Mouse (Mus musculus) kidney, postnatal 0 days (tissue): ENCODE data around the gene Was. TPM values are rescaled to one million over a fixed set of nuclear protein-coding genes. Genes with fewer than 3 reads are reported as not detected.

Experiments
- ATAC-seq: fragments of 200-750 bp; cut with Nextera tagmentation; replicated peaks from 2 replicates; pipeline ENCODE4 v1.8.0; 2017; ENCODE audit warnings: low read depth, moderate number of reproducible peaks, moderate TSS enrichment, moderate library complexity; ENCODE audit not compliant: low FRiP score
- DNase-seq: peaks from one replicate; pipeline ENCODE4 v3.0.0-alpha.2; 2016; ENCODE audit warnings: low spot score
- H3K27ac ChIP-seq: fragments of 300-500 bp; sonication (generic); 2 replicates; pipeline ENCODE4 v1.5.1; 2014; ENCODE audit warnings: mild to moderate bottlenecking
- H3K27me3 ChIP-seq: fragments of 300-500 bp; sonication (generic); 2 replicates; pipeline ENCODE4 v1.6.1; 2014; ENCODE audit warnings: low read length, mixed read lengths; ENCODE audit not compliant: insufficient read depth
- H3K36me3 ChIP-seq: fragments of 300-500 bp; sonication (generic); 2 replicates; pipeline ENCODE4 v1.6.1; 2014; ENCODE audit warnings: low read length, mixed read lengths; ENCODE audit not compliant: insufficient read depth
- H3K4me1 ChIP-seq: fragments of 300-500 bp; sonication (generic); replicated peaks from 2 replicates; pipeline ENCODE4 v1.6.1; 2014; ENCODE audit warnings: antibody characterized with exemption, low read length, mixed read lengths; ENCODE audit not compliant: insufficient read depth
- H3K4me2 ChIP-seq: fragments of 300-500 bp; sonication (generic); 2 replicates; pipeline ENCODE4 v1.6.1; 2014; ENCODE audit warnings: mild to moderate bottlenecking, low read length, moderate library complexity, mixed read lengths
- H3K4me3 ChIP-seq: fragments of 300-500 bp; sonication (generic); replicated peaks from 2 replicates; pipeline ENCODE4 v1.5.1; 2014; ENCODE audit warnings: low read depth, low read length
- H3K9ac ChIP-seq: fragments of 300-500 bp; sonication (generic); 2 replicates; pipeline ENCODE4 v1.6.1; 2014; ENCODE audit warnings: low read depth, low read length
- H3K9me3 ChIP-seq: fragments of 300-500 bp; sonication (generic); replicated peaks from 2 replicates; pipeline ENCODE4 v1.6.1; 2016; ENCODE audit warnings: low read length, inconsistent platforms, mixed read lengths
- CTCF ChIP-seq: IDR thresholded peaks from 2 replicates; pipeline ENCODE4 v1.5.1; 2016; ENCODE audit warnings: antibody characterized with exemption, low read depth, mild to moderate bottlenecking, moderate library complexity
- WGBS: fragments of 180-500 bp; shearing (Covaris S2); extraction: QIAGEN DNeasy Blood & Tissue Kit; methylation state at CpG from one replicate; pipeline ENCODE4 v1.1.7; 2014; 5-methylcytosine and 5-hydroxymethylcytosine counted together
- polyA plus RNA-seq: library from polyadenylated mRNA; unstranded; fragments of >200 nt; fragmentation: Nextera tagmentation; extraction: Ambion mirVana; gene quantifications from 2 replicates; pipeline ENCODE4 v1.2.1, GENCODE M21; 2015

Gene Was
- 0.16 and 0.28 TPM in 2 replicates for polyA plus RNA-seq

- 81% methylated on average over 14 of the region's 14 CpGs for WGBS
- no peaks in the 10 kb centered on the region for H3K9me3 ChIP-seq
- no peak for DNase-seq
These were observed at the start of gene Was for GRCm38 (mm10) chrX:8090346-8090953. TSS of gene Was (minus strand) at chrX:8090498.

GRCm38 (mm10) chrX:8139480-8139879 lies 49.2 kb upstream of the Was start:
- 0 out of 2 replicates have a peak, but pooled peaks cover 2% of the 10 kb centered on the region for H3K36me3 ChIP-seq

More at GRCm38 (mm10) chrX:8090346-8090953, at the start of gene Was:
- H3K4me2 ChIP-seq: no peak within 1 kb of the TSS
- TF ChIP-seq CTCF: no peak
- peak within 1 kb of the TSS; percentile 57 for H3K27ac ChIP-seq
- no peaks in the 10 kb centered on the region for H3K36me3 ChIP-seq
- H3K9ac ChIP-seq: no peak within 1 kb of the TSS
- no peak for ATAC-seq
- no peaks in the 10 kb centered on the region for H3K4me1 ChIP-seq
- no peak within 1 kb of the TSS for H3K4me3 ChIP-seq
- no peaks in the 10 kb centered on the region for H3K27me3 ChIP-seq

GRCm38 (mm10) chrX:8135886-8136285 lies 45.6 kb upstream of the Was start:
- no peaks in the 10 kb centered on the region for H3K9me3 ChIP-seq
- H3K4me1 ChIP-seq: no peaks in the 10 kb centered on the region
- TF ChIP-seq CTCF: no peak
- no peak for ATAC-seq
- no peak overlapping the region for H3K27ac ChIP-seq
- no peaks in the 10 kb centered on the region for H3K36me3 ChIP-seq
- H3K4me2 ChIP-seq: no peak overlapping the region
- no peaks in the 10 kb centered on the region for H3K27me3 ChIP-seq
- H3K4me3 ChIP-seq: no peak overlapping the region
- WGBS: 40% methylated on average over 2 of the region's 2 CpGs
- no peak for DNase-seq
- H3K9ac ChIP-seq: no peak overlapping the region

More at GRCm38 (mm10) chrX:8139480-8139879, 49.2 kb upstream of the Was start:
- ATAC-seq (no peak), DNase-seq (no peak)
- no peak overlapping the region for H3K4me3 ChIP-seq
- H3K9me3 ChIP-seq: no peaks in the 10 kb centered on the region
- no peak for TF ChIP-seq CTCF
- H3K9ac ChIP-seq: no peak overlapping the region
- no peak overlapping the region for H3K27ac ChIP-seq
- H3K27me3 ChIP-seq: no peaks in the 10 kb centered on the region
- no peaks in the 10 kb centered on the region for H3K4me1 ChIP-seq
- H3K4me2 ChIP-seq: no peak overlapping the region
- WGBS: 32% methylated on average over 1 of the region's 1 CpGs

- peak within 1 kb of the TSS; percentile 95 for H3K27ac ChIP-seq
- H3K9ac ChIP-seq: peak within 1 kb of the TSS; percentile 49; the same call in 1 of the 2 replicates
- H3K9me3 ChIP-seq: no peaks in the 10 kb centered on the region
- DNase-seq (peak; percentile 91), ATAC-seq (peak; percentile 94)
- H3K4me2 ChIP-seq: peak within 1 kb of the TSS; percentile 60
- 29% methylated on average over 40 of the region's 40 CpGs for WGBS
- H3K36me3 ChIP-seq: 0 out of 2 replicates have a peak, but pooled peaks cover 4% of the 10 kb centered on the region
- 0 out of 2 replicates have a peak, but pooled peaks have one; percentile 23 for TF ChIP-seq CTCF
- H3K4me3 ChIP-seq: peak within 1 kb of the TSS; percentile 45
- no peaks in the 10 kb centered on the region for H3K4me1 ChIP-seq
- no peaks in the 10 kb centered on the region for H3K27me3 ChIP-seq
These were observed 42.0 kb upstream of the Was start, which contains the start of gene Wdr13 for GRCm38 (mm10) chrX:8132017-8132976. TSS of gene Wdr13 (minus strand) at chrX:8132892.

- H3K9ac ChIP-seq: no peak overlapping the region
- peak overlapping the region; percentile 45 for H3K4me3 ChIP-seq
- ATAC-seq: no peak
- no peak for DNase-seq
- no peak for TF ChIP-seq CTCF
- H3K27me3 ChIP-seq: no peaks in the 10 kb centered on the region
- H3K9me3 ChIP-seq: no peaks in the 10 kb centered on the region
- 94% methylated on average over 17 of the region's 17 CpGs for WGBS
- H3K4me1 ChIP-seq: no peaks in the 10 kb centered on the region
- H3K27ac ChIP-seq: no peak overlapping the region
- H3K4me2 ChIP-seq: peak overlapping the region; percentile 60
- 0 out of 2 replicates have a peak, but pooled peaks cover 4% of the 10 kb centered on the region for H3K36me3 ChIP-seq
These were observed 41.1 kb upstream of the Was start for GRCm38 (mm10) chrX:8131393-8131792.

- Histone ChIP-seq H3K4me3 (no peak overlapping the region), H3K27me3 (no peaks in the 10 kb centered on the region), H3K27ac (no peak overlapping the region), H3K4me2 (no peak overlapping the region), H3K9me3 (no peaks in the 10 kb centered on the region), H3K9ac (no peak overlapping the region), H3K4me1 (no peaks in the 10 kb centered on the region), H3K36me3 (0 out of 2 replicates have a peak, but pooled peaks cover 4% of the 10 kb centered on the region)
- WGBS: 73% methylated on average over 7 of the region's 7 CpGs
- no peak for ATAC-seq
- peak; percentile 33; the same call in 1 of the 2 replicates for TF ChIP-seq CTCF
- no peak for DNase-seq
These were observed 34.9 kb upstream of the Was start for GRCm38 (mm10) chrX:8125235-8125634.
